Mouse (Mus musculus): ENCODE measurements around the gene Ap3m1.

Ap3m1 gene

GRCm38 (mm10) chr14:21013800-21014334 lies 38.4 kb downstream of the Ap3m1 start:
- no peak for DNase-seq

DNA sequence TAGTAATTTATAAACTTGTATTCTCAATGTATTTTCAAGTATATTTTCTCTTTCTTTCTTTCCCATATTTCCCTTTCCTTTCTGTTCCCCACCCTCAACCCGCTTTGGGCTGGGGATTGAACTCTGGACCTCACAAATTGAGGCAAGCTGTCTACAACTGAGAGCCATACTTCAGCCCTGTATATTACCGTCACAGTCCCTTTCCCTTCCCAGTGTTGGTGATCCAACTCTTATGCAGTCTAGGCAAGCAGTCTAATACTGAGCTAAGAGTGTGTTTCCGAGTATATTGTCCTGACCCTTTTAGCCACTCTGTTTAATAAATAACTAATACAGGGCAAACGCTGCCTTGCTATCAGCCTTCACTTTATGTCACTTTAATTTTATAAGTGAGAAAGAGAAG lies 52.7 kb downstream of the Ap3m1 start:
- DNase-seq = no peak

DNA sequence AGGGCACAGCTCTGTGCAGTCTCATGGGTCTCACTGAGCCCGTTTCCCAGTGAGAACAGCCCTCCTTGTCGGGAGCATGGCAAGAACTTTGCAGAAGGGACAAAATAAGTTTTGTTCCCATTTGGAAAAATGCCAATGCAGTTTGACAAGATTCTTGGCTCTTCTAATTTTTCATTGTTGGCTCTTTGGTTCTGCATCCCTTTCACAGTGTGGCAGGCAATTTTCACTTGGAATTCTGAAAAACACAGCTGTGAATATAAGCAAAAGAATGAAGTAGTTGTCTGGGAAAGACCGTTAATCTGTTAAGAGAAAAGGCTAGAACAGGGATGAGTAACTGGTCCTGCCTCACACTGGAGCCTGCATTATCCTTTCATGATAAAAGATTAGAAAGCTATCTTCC lies 54.8 kb downstream of the Ap3m1 start:
- no peak for DNase-seq

GRCm38 (mm10) chr14:20996361-20996760 lies 55.9 kb downstream of the Ap3m1 start:
- no peak for DNase-seq

- DNase-seq = no peak
These were observed 56.8 kb downstream of the Ap3m1 start for GRCm38 (mm10) chr14:20995497-20995896.

GRCm38 (mm10) chr14:20994475-20994874 lies 57.8 kb downstream of the Ap3m1 start:
- no peak for DNase-seq

DNA sequence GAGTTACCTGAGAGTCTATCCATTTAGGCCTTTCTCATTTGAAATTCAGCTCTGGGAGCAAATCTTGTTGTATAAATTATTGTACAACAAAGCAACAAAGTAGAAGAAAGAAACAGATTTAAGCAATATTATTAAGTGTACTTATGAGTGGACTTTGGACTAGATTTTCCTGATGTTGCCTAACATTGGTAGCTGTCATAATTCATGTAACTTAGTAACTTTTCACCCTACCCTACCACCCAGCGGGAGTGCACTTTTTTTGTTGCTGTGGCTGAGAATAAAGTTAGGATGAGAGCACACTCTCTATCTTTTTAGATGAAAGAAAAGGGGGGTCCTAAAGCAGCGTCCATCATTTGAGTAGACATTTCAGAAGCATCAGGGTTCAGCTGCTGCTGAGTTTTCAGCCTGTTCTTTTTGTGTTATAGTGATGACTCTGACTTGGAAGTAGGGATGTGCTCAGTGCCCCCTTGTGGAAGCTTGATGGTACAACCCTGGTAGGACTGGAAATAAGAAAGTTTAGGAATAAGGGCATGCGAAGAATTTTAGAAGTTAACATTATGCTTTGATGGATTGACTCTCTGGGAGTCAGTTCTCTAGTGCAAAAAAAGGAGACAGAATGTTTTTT lies 59.1 kb downstream of the Ap3m1 start:
- DNase-seq = peak in 1 of 2 experiments; percentile 20

DNA sequence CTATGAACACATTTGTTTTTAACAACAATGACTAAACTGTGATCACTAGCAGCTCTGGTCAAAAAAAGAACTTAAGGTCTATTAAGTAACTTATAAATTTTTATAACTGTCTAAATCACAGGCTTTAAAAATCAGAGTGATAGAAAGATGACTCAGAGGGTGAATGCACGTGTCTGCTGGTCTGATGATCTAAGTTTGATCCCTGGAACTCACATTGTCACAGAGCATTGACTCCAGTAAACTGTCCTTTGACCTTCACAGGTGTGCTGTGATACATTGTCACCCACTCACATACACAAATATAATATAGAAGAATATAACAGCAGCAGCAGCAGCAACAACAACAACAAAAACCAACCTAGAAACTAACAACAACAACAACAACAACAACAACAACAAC lies 60.8 kb downstream of the Ap3m1 start:
- DNase-seq = no peak

DNA sequence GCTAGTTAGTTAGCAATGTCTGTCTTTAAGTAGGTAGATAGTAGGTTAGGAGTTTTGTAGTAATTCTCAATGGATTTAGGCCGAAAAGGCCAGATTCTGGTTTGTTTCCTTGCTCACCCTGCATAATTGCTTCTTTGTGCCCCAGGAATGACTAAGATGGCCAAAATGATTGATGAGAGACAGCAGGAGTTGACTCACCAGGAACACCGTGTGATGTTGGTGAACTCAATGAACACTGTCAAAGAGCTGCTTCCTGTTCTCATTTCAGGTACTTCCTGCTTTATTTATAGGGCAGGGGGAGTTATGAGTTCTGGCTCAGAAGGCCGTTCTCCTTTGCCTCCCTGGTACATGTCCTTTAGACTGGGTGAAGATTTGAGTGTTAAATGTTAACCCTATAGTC lies 66.8 kb downstream of the Ap3m1 start:
- no peak for DNase-seq

DNA sequence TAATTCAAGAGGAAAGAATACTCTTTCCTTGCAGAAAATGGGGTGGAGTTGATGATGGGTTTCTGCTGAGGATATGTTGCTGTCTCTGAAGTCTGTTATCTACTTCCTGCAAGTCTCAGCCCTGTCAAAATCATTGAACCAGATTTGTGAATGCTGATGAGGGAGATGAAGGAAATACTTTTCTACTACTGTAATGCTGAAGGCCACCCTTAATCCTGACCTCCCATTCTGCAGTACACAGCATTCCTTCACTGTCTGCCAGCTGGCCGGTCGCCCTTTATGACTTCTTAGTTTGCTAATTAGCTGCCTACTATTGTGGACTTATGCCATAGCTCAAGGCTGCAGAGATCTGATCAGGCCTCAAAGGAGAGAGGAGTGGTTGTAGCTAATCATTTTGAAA lies 68.5 kb downstream of the Ap3m1 start:
- no peak for DNase-seq
